Mouse (Mus musculus): ENCODE measurements around the gene Zscan10. TPM values are rescaled to one million over a fixed set of nuclear protein-coding genes. Genes with fewer than 3 reads are reported as not detected.
"Not testable (repeated sequence)": the region's sequence is repeated elsewhere in the genome, so short reads cannot be mapped to it uniquely, and the experiment has no call there.

Zscan10 gene
- polyA plus RNA-seq, 1 experiment from 2014 or later: 0.18 TPM

- peak overlapping the region; percentile 53 for H3K27ac ChIP-seq
- no peaks in the 10 kb centered on the region for H3K9me3 ChIP-seq
- no peaks in the 10 kb centered on the region for H3K27me3 ChIP-seq (replicated peaks)
- peak; percentile 20 for ATAC-seq (ENCODE audit: insufficient read depth, low FRiP score, low read depth)
- H3K4me3 ChIP-seq (replicated peaks): peak overlapping the region; percentile 49
- H3K4me2 ChIP-seq: peak overlapping the region; percentile 68
- peak overlapping the region; percentile 27; the same call in 1 of the 2 replicates for H3K9ac ChIP-seq
- 11% methylated on average over 13 of the region's 13 CpGs for WGBS
- H3K4me1 ChIP-seq: no peaks in the 10 kb centered on the region
- H3K36me3 ChIP-seq: no peaks in the 10 kb centered on the region
These were observed 7.7 kb upstream of the Zscan10 start for GRCm38 (mm10) chr17:23592926-23593300.

GRCm38 (mm10) chr17:23595139-23595538, 5.5 kb upstream of the Zscan10 start:
- not testable (repeated sequence) for H3K4me2 ChIP-seq; H3K9me3 ChIP-seq; H3K4me3 ChIP-seq (replicated peaks); H3K36me3 ChIP-seq; H3K9ac ChIP-seq; H3K27me3 ChIP-seq (replicated peaks); ATAC-seq (ENCODE audit: insufficient read depth, low FRiP score, low read depth); H3K27ac ChIP-seq
- peaks cover 13% of the 10 kb centered on the region; the same call in 1 of the 2 replicates for H3K4me1 ChIP-seq
- 80% methylated on average over 4 of the region's 4 CpGs for WGBS

GRCm38 (mm10) chr17:23598582-23599552, 1.8 kb upstream of the Zscan10 start, which contains the start of gene Zfp13:
Gene Zfp13, minus strand, starts transcription at chr17:23599487.
- Histone ChIP-seq H3K36me3 (no peaks in the 10 kb centered on the region), H3K9ac (peak within 1 kb of the TSS; percentile 46), H3K27me3 (replicated peaks) (no peaks in the 10 kb centered on the region), H3K27ac (peak within 1 kb of the TSS; percentile 96), H3K4me2 (peak within 1 kb of the TSS; percentile 85), H3K4me1 (peaks cover 14% of the 10 kb centered on the region; the same call in 1 of the 2 replicates), H3K9me3 (no peaks in the 10 kb centered on the region), H3K4me3 (replicated peaks) (peak within 1 kb of the TSS; percentile 48)
- 3% methylated on average over 31 of the region's 31 CpGs for WGBS
- peak; percentile 97 for ATAC-seq (ENCODE audit: insufficient read depth, low FRiP score, low read depth)

- H3K9me3 ChIP-seq: no peaks in the 10 kb centered on the region
- H3K4me3 ChIP-seq (replicated peaks): peak overlapping the region; percentile 48
- H3K4me1 ChIP-seq: peaks cover 14% of the 10 kb centered on the region; the same call in 1 of the 2 replicates
- H3K27ac ChIP-seq: peak overlapping the region; percentile 96
- no peak for ATAC-seq (ENCODE audit: insufficient read depth, low FRiP score, low read depth)
- H3K36me3 ChIP-seq: no peaks in the 10 kb centered on the region
- H3K27me3 ChIP-seq (replicated peaks): no peaks in the 10 kb centered on the region
- peak overlapping the region; percentile 85 for H3K4me2 ChIP-seq
- WGBS: 28% methylated on average over 7 of the region's 7 CpGs
- peak overlapping the region; percentile 46 for H3K9ac ChIP-seq
These were observed 1.0 kb upstream of the Zscan10 start for GRCm38 (mm10) chr17:23599605-23600063.

GRCm38 (mm10) chr17:23601836-23602585, 1.4 kb downstream of the Zscan10 start:
- peaks cover 14% of the 10 kb centered on the region; the same call in 1 of the 2 replicates for H3K4me1 ChIP-seq
- H3K36me3 ChIP-seq: no peaks in the 10 kb centered on the region
- ATAC-seq (ENCODE audit: insufficient read depth, low FRiP score, low read depth): no peak
- 42% methylated on average over 10 of the region's 10 CpGs for WGBS
- H3K4me3 ChIP-seq (replicated peaks): no peak overlapping the region
- no peaks in the 10 kb centered on the region for H3K27me3 ChIP-seq (replicated peaks)
- no peak overlapping the region for H3K9ac ChIP-seq
- H3K4me2 ChIP-seq: no peak overlapping the region
- H3K9me3 ChIP-seq: no peaks in the 10 kb centered on the region
- no peak overlapping the region for H3K27ac ChIP-seq

GRCm38 (mm10) chr17:23603077-23603476, 2.4 kb downstream of the Zscan10 start:
- no peak overlapping the region for H3K27ac ChIP-seq
- H3K36me3 ChIP-seq: no peaks in the 10 kb centered on the region
- H3K4me2 ChIP-seq: no peak overlapping the region
- ATAC-seq (ENCODE audit: insufficient read depth, low FRiP score, low read depth): no peak
- no peak overlapping the region for H3K4me3 ChIP-seq (replicated peaks)
- H3K9me3 ChIP-seq: no peaks in the 10 kb centered on the region
- 47% methylated on average over 8 of the region's 8 CpGs for WGBS
- peaks cover 14% of the 10 kb centered on the region; the same call in 1 of the 2 replicates for H3K4me1 ChIP-seq
- H3K9ac ChIP-seq: no peak overlapping the region
- H3K27me3 ChIP-seq (replicated peaks): no peaks in the 10 kb centered on the region

GRCm38 (mm10) chr17:23603542-23603941, 2.9 kb downstream of the Zscan10 start:
- Histone ChIP-seq H3K4me3 (replicated peaks) (no peak overlapping the region), H3K9ac (no peak overlapping the region), H3K27ac (no peak overlapping the region), H3K4me1 (peaks cover 10% of the 10 kb centered on the region; the same call in 1 of the 2 replicates), H3K27me3 (replicated peaks) (no peaks in the 10 kb centered on the region), H3K4me2 (no peak overlapping the region), H3K9me3 (no peaks in the 10 kb centered on the region), H3K36me3 (no peaks in the 10 kb centered on the region)
- WGBS: 64% methylated on average over 2 of the region's 2 CpGs
- ATAC-seq (ENCODE audit: insufficient read depth, low FRiP score, low read depth): no peak

- no peaks in the 10 kb centered on the region for H3K27me3 ChIP-seq (replicated peaks)
- H3K4me3 ChIP-seq (replicated peaks): no peak overlapping the region
- no peaks in the 10 kb centered on the region for H3K9me3 ChIP-seq
- H3K4me2 ChIP-seq: no peak overlapping the region
- WGBS: 66% methylated on average over 7 of the region's 7 CpGs
- no peak overlapping the region for H3K9ac ChIP-seq
- no peak for ATAC-seq (ENCODE audit: insufficient read depth, low FRiP score, low read depth)
- H3K36me3 ChIP-seq: no peaks in the 10 kb centered on the region
- H3K27ac ChIP-seq: no peak overlapping the region
- peaks cover 7% of the 10 kb centered on the region; the same call in 1 of the 2 replicates for H3K4me1 ChIP-seq
These were observed 3.7 kb downstream of the Zscan10 start for GRCm38 (mm10) chr17:23604394-23604793.

- H3K4me3 ChIP-seq (replicated peaks): no peak overlapping the region
- no peak overlapping the region for H3K9ac ChIP-seq
- peaks cover under 1% of the 10 kb centered on the region; the same call in 1 of the 2 replicates for H3K4me1 ChIP-seq
- no peaks in the 10 kb centered on the region for H3K9me3 ChIP-seq
- no peak overlapping the region for H3K4me2 ChIP-seq
- H3K27me3 ChIP-seq (replicated peaks): no peaks in the 10 kb centered on the region
- H3K36me3 ChIP-seq: no peaks in the 10 kb centered on the region
- 83% methylated on average over 8 of the region's 8 CpGs for WGBS
- H3K27ac ChIP-seq: no peak overlapping the region
- no peak for ATAC-seq (ENCODE audit: insufficient read depth, low FRiP score, low read depth)
These were observed 4.6 kb downstream of the Zscan10 start for GRCm38 (mm10) chr17:23605220-23605619.

GRCm38 (mm10) chr17:23609612-23610011, 9.0 kb downstream of the Zscan10 start:
- no peak overlapping the region for H3K4me2 ChIP-seq
- no peak for ATAC-seq (ENCODE audit: insufficient read depth, low FRiP score, low read depth)
- H3K9ac ChIP-seq: no peak overlapping the region
- no peaks in the 10 kb centered on the region for H3K27me3 ChIP-seq (replicated peaks)
- H3K9me3 ChIP-seq: no peaks in the 10 kb centered on the region
- H3K27ac ChIP-seq: no peak overlapping the region
- no peak overlapping the region for H3K4me3 ChIP-seq (replicated peaks)
- no peaks in the 10 kb centered on the region for H3K36me3 ChIP-seq
- no peaks in the 10 kb centered on the region for H3K4me1 ChIP-seq
- 91% methylated on average over 24 of the region's 24 CpGs for WGBS

GRCm38 (mm10) chr17:23610361-23610800, 9.7 kb downstream of the Zscan10 start:
- H3K4me3 ChIP-seq (replicated peaks): no peak overlapping the region
- 74% methylated on average over 28 of the region's 28 CpGs for WGBS
- H3K4me1 ChIP-seq: no peaks in the 10 kb centered on the region
- H3K27ac ChIP-seq: no peak overlapping the region
- no peaks in the 10 kb centered on the region for H3K9me3 ChIP-seq
- no peak overlapping the region for H3K4me2 ChIP-seq
- H3K27me3 ChIP-seq (replicated peaks): no peaks in the 10 kb centered on the region
- no peaks in the 10 kb centered on the region for H3K36me3 ChIP-seq
- H3K9ac ChIP-seq: no peak overlapping the region
- ATAC-seq (ENCODE audit: insufficient read depth, low FRiP score, low read depth): peak; percentile 67; the same call in 1 of the 2 replicates
